Mouse (Mus musculus): ENCODE results near the gene Corin. TPM values are rescaled to one million over a fixed set of nuclear protein-coding genes. Genes with fewer than 3 reads are reported as not detected.

Gene Corin
- polyA plus RNA-seq (2014; fragmentation: Nextera tagmentation; extraction: Ambion mirVana), result 49.0 and 49.6 TPM in 2 replicates

DNA sequence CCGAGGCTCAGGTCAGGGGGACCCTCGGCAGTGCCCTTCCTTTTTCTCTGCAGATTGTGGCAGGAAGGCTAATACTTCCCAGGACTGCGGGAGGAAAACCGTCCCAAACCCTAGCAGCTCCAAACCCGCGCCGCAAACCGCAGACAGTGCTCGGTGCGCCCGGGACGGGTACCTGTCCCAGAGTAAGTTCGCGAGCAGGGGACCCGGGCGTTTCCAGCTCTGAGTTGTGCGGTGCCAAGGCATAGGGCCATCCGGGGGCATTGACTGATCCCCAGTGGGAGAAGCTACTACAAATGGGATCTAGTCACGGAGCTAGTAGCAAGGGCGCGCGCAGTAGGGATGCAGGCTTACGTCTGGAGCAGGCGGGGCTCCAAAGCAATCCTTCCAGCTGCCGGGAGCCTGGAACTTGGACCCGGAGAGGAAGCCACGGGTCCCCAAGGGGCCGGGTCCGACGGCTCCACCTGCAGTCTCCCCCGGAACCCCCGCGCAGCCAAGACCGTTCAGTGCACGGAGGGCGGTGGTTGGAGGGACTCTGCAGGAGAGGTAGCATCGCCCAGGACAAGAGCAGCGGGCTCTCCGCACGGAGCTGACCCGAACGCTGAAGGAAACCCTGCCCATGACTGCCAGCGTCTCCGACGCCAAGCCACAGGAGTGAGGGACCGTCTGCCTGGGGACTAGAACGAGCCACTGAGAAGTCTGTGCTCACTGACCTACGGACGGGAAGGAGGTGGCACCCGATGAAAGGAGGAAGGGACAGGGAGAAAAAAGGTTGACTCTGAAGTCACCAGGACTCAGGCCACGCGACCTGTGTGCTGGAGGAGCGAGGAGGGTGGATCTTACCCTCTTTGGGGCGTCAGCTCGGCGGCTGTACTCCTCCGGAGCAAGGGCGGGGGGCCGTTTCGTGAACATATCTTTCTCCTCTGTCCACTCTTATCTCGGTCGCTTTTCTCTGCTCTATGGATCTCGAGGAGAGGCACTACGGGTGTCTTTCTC, at the start of gene Corin:
TSS of gene Corin (minus strand) at position 943 of the 993 bp plus-strand sequence.
- Histone ChIP-seq H3K36me3 (ENCODE audit: control insufficient read depth, insufficient read depth, low read length) (no peaks in the 10 kb centered on the region), H3K27me3 (ENCODE audit: control insufficient read depth, insufficient read depth, low read length) (no peaks in the 10 kb centered on the region), H3K4me1 (ENCODE audit: control insufficient read depth in 2 of 2, insufficient read depth in 2 of 2, low read length in 2 of 2) (peaks cover 21 to 26% of the 10 kb centered on the region in 2 experiments), H3K4me2 (ENCODE audit: low read length) (peak within 1 kb of the TSS; percentile 71), H3K9me3 (ENCODE audit: control insufficient read depth, low read length) (no peaks in the 10 kb centered on the region), H3K9ac (ENCODE audit: low read length) (peak within 1 kb of the TSS; percentile 71), H3K27ac (replicated peaks in 1 of 2; ENCODE audit: control insufficient read depth in 1 of 2, insufficient read depth in 1 of 2, low read depth in 2 of 2, low read length in 2 of 2) (peak within 1 kb of the TSS; percentile 46 to 71), H3K4me3 (ENCODE audit: control insufficient read depth in 1 of 2, insufficient read depth in 1 of 2, low read depth in 1 of 2, low read length in 2 of 2) (peak within 1 kb of the TSS; percentile 63 to 68)
- peak; percentile 32 for ATAC-seq (ENCODE audit: insufficient number of reproducible peaks, insufficient read depth, low FRiP score, low read depth)
- WGBS, result under 1% methylated on average over 64 of the region's 64 CpGs

DNA sequence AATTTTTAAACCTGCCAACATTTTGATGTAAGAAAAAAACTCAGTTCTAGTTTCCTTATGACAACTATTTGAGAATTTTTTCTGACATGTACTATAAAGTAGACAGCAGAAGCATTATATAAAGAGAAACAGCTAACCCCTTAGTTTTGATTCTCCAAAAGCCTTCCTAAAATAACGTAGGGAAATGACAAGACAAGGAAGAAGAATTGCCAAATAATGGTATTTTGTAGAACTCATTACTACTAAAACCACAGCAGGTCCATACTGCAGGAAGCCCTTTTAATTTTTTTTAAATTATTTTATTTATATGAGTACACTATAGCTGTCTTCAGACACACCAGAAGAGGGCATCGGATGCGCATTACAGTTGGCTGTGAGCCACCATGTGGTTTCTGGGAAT, 46.9 kb upstream of the Corin start:
- WGBS, result 94% methylated on average over 3 of the region's 3 CpGs
- Histone ChIP-seq H3K9ac (ENCODE audit: low read length) (no peak overlapping the region), H3K27ac (replicated peaks in 1 of 2; ENCODE audit: control insufficient read depth in 1 of 2, insufficient read depth in 1 of 2, low read depth in 2 of 2, low read length in 2 of 2) (no peak overlapping the region), H3K4me2 (ENCODE audit: low read length) (no peak overlapping the region), H3K27me3 (ENCODE audit: control insufficient read depth, insufficient read depth, low read length) (no peaks in the 10 kb centered on the region), H3K4me1 (ENCODE audit: control insufficient read depth in 2 of 2, insufficient read depth in 2 of 2, low read length in 2 of 2) (0 out of 4 replicates have a peak, but pooled peaks cover 0 to 4% of the 10 kb centered on the region in 2 experiments), H3K4me3 (ENCODE audit: control insufficient read depth in 1 of 2, insufficient read depth in 1 of 2, low read depth in 1 of 2, low read length in 2 of 2) (no peak overlapping the region), H3K36me3 (ENCODE audit: control insufficient read depth, insufficient read depth, low read length) (peaks cover 47% of the 10 kb centered on the region), H3K9me3 (ENCODE audit: control insufficient read depth, low read length) (no peaks in the 10 kb centered on the region)
- no peak for ATAC-seq (ENCODE audit: insufficient number of reproducible peaks, insufficient read depth, low FRiP score, low read depth)

- WGBS, result 89% methylated on average over 3 of the region's 3 CpGs
- no peak overlapping the region for H3K27ac ChIP-seq (replicated peaks in 1 of 2; ENCODE audit: control insufficient read depth in 1 of 2, insufficient read depth in 1 of 2, low read depth in 2 of 2, low read length in 2 of 2)
- H3K9me3 ChIP-seq (ENCODE audit: control insufficient read depth, low read length), result peaks cover 4% of the 10 kb centered on the region; the same call in 1 of the 2 replicates
- no peak overlapping the region for H3K9ac ChIP-seq (ENCODE audit: low read length)
- H3K27me3 ChIP-seq (ENCODE audit: control insufficient read depth, insufficient read depth, low read length), result no peaks in the 10 kb centered on the region
- no peak overlapping the region for H3K4me2 ChIP-seq (ENCODE audit: low read length)
- no peak for ATAC-seq (ENCODE audit: insufficient number of reproducible peaks, insufficient read depth, low FRiP score, low read depth)
- H3K36me3 ChIP-seq (ENCODE audit: control insufficient read depth, insufficient read depth, low read length), result peaks cover 62% of the 10 kb centered on the region
- H3K4me3 ChIP-seq (ENCODE audit: control insufficient read depth in 1 of 2, insufficient read depth in 1 of 2, low read depth in 1 of 2, low read length in 2 of 2), result no peak overlapping the region
- H3K4me1 ChIP-seq (ENCODE audit: control insufficient read depth in 2 of 2, insufficient read depth in 2 of 2, low read length in 2 of 2), result no peaks in the 10 kb centered on the region
Measured at GRCm38 (mm10) chr5:72528896-72529295, 24.6 kb upstream of the Corin start.

DNA sequence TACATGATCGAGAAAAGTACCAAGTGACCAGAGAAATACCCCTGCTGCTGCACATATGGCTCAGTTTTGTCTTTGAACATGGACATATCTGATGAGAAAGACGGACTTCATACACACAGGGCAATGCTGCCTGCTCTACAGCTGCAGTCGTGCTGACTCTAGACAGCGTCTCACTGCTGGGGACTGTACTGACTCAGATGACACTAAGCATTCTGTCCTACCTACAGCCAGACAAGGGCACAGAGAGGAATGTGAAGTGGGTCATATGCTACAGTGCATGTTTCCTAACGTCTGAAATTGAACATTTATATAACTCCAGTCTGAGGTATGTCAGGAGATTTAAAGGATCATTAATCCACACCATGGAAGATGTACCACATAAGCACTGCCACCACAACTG, 9.5 kb upstream of the Corin start:
- peak; percentile 72; the same call in 1 of the 2 replicates for ATAC-seq (ENCODE audit: insufficient number of reproducible peaks, insufficient read depth, low FRiP score, low read depth)
- Histone ChIP-seq H3K4me1 (ENCODE audit: control insufficient read depth in 2 of 2, insufficient read depth in 2 of 2, low read length in 2 of 2) (peaks cover 0 to 2% of the 10 kb centered on the region in 2 experiments; a peak in 1 of 4 replicates), H3K27ac (replicated peaks in 1 of 2; ENCODE audit: control insufficient read depth in 1 of 2, insufficient read depth in 1 of 2, low read depth in 2 of 2, low read length in 2 of 2) (peak overlapping the region; percentile 55 to 66; a peak in 3 of 4 replicates), H3K9ac (ENCODE audit: low read length) (no peak overlapping the region), H3K4me3 (ENCODE audit: control insufficient read depth in 1 of 2, insufficient read depth in 1 of 2, low read depth in 1 of 2, low read length in 2 of 2) (no peak overlapping the region), H3K4me2 (ENCODE audit: low read length) (no peak overlapping the region), H3K27me3 (ENCODE audit: control insufficient read depth, insufficient read depth, low read length) (no peaks in the 10 kb centered on the region), H3K9me3 (ENCODE audit: control insufficient read depth, low read length) (no peaks in the 10 kb centered on the region), H3K36me3 (ENCODE audit: control insufficient read depth, insufficient read depth, low read length) (peaks cover 52% of the 10 kb centered on the region)
- WGBS, result 51% methylated on average over 5 of the region's 5 CpGs

DNA sequence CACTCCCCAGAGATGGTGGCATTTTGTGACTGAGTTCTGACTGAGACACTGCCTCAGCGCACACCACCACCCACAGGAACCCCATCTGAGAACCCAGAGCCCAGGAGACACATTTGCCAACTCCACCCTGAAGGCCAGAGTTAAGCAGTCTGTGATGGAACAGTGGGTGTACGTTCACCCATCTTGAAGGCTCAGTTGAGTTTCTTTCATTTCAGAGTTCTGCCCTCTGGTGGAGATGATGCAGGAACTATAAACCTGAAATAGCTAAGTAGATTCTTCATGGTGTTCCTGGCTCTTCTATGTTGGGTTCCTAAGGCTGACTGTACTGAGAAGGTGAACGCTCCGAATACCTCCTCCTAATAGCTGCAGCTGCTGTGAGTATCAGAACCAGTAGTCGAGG, 1.5 kb upstream of the Corin start:
- H3K27me3 ChIP-seq (ENCODE audit: control insufficient read depth, insufficient read depth, low read length), result no peaks in the 10 kb centered on the region
- H3K4me3 ChIP-seq (ENCODE audit: control insufficient read depth in 1 of 2, insufficient read depth in 1 of 2, low read depth in 1 of 2, low read length in 2 of 2), result no peak overlapping the region
- 59% methylated on average over 5 of the region's 5 CpGs for WGBS
- ATAC-seq (ENCODE audit: insufficient number of reproducible peaks, insufficient read depth, low FRiP score, low read depth), result no peak
- H3K9me3 ChIP-seq (ENCODE audit: control insufficient read depth, low read length), result no peaks in the 10 kb centered on the region
- no peak overlapping the region for H3K4me2 ChIP-seq (ENCODE audit: low read length)
- H3K36me3 ChIP-seq (ENCODE audit: control insufficient read depth, insufficient read depth, low read length), result no peaks in the 10 kb centered on the region
- no peak overlapping the region for H3K9ac ChIP-seq (ENCODE audit: low read length)
- no peak overlapping the region for H3K27ac ChIP-seq (replicated peaks in 1 of 2; ENCODE audit: control insufficient read depth in 1 of 2, insufficient read depth in 1 of 2, low read depth in 2 of 2, low read length in 2 of 2)
- peaks cover 16 to 25% of the 10 kb centered on the region in 2 experiments for H3K4me1 ChIP-seq (ENCODE audit: control insufficient read depth in 2 of 2, insufficient read depth in 2 of 2, low read length in 2 of 2)

GRCm38 (mm10) chr5:72502778-72503177, 1.5 kb downstream of the Corin start:
- no peaks in the 10 kb centered on the region for H3K9me3 ChIP-seq (ENCODE audit: control insufficient read depth, low read length)
- peak overlapping the region; percentile 4 to 71; a peak in 3 of 4 replicates for H3K27ac ChIP-seq (replicated peaks in 1 of 2; ENCODE audit: control insufficient read depth in 1 of 2, insufficient read depth in 1 of 2, low read depth in 2 of 2, low read length in 2 of 2)
- H3K9ac ChIP-seq (ENCODE audit: low read length), result peak overlapping the region; percentile 71
- H3K27me3 ChIP-seq (ENCODE audit: control insufficient read depth, insufficient read depth, low read length), result no peaks in the 10 kb centered on the region
- peak overlapping the region; percentile 63 to 68 for H3K4me3 ChIP-seq (ENCODE audit: control insufficient read depth in 1 of 2, insufficient read depth in 1 of 2, low read depth in 1 of 2, low read length in 2 of 2)
- ATAC-seq (ENCODE audit: insufficient number of reproducible peaks, insufficient read depth, low FRiP score, low read depth), result no peak
- H3K4me1 ChIP-seq (ENCODE audit: control insufficient read depth in 2 of 2, insufficient read depth in 2 of 2, low read length in 2 of 2), result peaks cover 27 to 29% of the 10 kb centered on the region in 2 experiments
- peak overlapping the region; percentile 71 for H3K4me2 ChIP-seq (ENCODE audit: low read length)
- no peaks in the 10 kb centered on the region for H3K36me3 ChIP-seq (ENCODE audit: control insufficient read depth, insufficient read depth, low read length)
- 41% methylated on average over 8 of the region's 8 CpGs for WGBS

DNA sequence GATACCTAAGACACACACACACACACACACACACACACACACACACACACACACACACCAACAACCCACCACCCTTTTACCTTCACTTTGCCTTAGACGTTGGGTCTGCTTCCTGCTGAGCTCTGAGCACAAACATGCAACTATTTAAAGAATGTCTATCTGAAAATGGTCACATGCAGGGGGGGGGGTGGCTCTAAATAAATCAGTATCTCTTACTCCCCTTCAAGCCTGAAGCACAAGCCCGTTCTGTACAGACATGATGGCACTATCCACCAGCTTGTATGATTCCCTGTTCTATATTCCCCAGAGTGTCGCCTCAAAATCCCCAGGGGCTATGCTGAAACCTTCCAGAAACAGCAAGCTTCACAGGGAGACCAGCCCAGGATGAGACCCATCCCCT, 2.5 kb downstream of the Corin start:
- peak overlapping the region; percentile 71 for H3K4me2 ChIP-seq (ENCODE audit: low read length)
- no peaks in the 10 kb centered on the region for H3K9me3 ChIP-seq (ENCODE audit: control insufficient read depth, low read length)
- H3K36me3 ChIP-seq (ENCODE audit: control insufficient read depth, insufficient read depth, low read length), result no peaks in the 10 kb centered on the region
- peak overlapping the region; percentile 56 for H3K9ac ChIP-seq (ENCODE audit: low read length)
- WGBS, result 14% methylated on average over 3 of the region's 3 CpGs
- H3K4me1 ChIP-seq (ENCODE audit: control insufficient read depth in 2 of 2, insufficient read depth in 2 of 2, low read length in 2 of 2), result peaks cover 35 to 39% of the 10 kb centered on the region in 2 experiments
- H3K27me3 ChIP-seq (ENCODE audit: control insufficient read depth, insufficient read depth, low read length), result no peaks in the 10 kb centered on the region
- peak overlapping the region in 1 of 2 experiments; percentile 9; a peak in 3 of 4 replicates for H3K4me3 ChIP-seq (ENCODE audit: control insufficient read depth in 1 of 2, insufficient read depth in 1 of 2, low read depth in 1 of 2, low read length in 2 of 2)
- H3K27ac ChIP-seq (replicated peaks in 1 of 2; ENCODE audit: control insufficient read depth in 1 of 2, insufficient read depth in 1 of 2, low read depth in 2 of 2, low read length in 2 of 2), result peak overlapping the region; percentile 58 to 74
- 0 out of 2 replicates have a peak, but pooled peaks have one; percentile 6 for ATAC-seq (ENCODE audit: insufficient number of reproducible peaks, insufficient read depth, low FRiP score, low read depth)
